Mouse (Mus musculus) heart, embryonic 12.5 days (tissue): ENCODE data around the gene Dusp2. TPM values are rescaled to one million over a fixed set of nuclear protein-coding genes. Genes with fewer than 3 reads are reported as not detected.

Source experiments
- ATAC-seq: fragments of 200-750 bp; cut with Nextera tagmentation; 2 replicates; pipeline ENCODE4 v1.8.0; 2017; ENCODE audit warnings: moderate TSS enrichment, moderate library complexity; ENCODE audit not compliant: insufficient number of reproducible peaks, low FRiP score
- H3K27ac ChIP-seq: fragments of 300-500 bp; sonication (generic); 2 replicates; pipeline ENCODE4 v1.5.1; 2016; ENCODE audit warnings: mild to moderate bottlenecking, moderate library complexity; ENCODE audit not compliant: poor library complexity, severe bottlenecking
- H3K27me3 ChIP-seq: fragments of 300-500 bp; sonication (generic); replicated peaks from 2 replicates; pipeline ENCODE4 v1.6.1; 2016; ENCODE audit warnings: mild to moderate bottlenecking, moderate library complexity
- H3K36me3 ChIP-seq: fragments of 300-500 bp; sonication (generic); 2 replicates; pipeline ENCODE4 v1.6.1; 2016; ENCODE audit warnings: mild to moderate bottlenecking, moderate library complexity
- H3K4me1 ChIP-seq: fragments of 300-500 bp; sonication (generic); replicated peaks from 2 replicates; pipeline ENCODE4 v1.6.1; 2016; ENCODE audit warnings: mild to moderate bottlenecking
- H3K4me2 ChIP-seq: fragments of 300-500 bp; sonication (generic); 2 replicates; pipeline ENCODE4 v1.6.1; 2016; ENCODE audit warnings: mild to moderate bottlenecking, moderate library complexity
- H3K4me3 ChIP-seq: fragments of 300-500 bp; sonication (generic); 2 replicates; pipeline ENCODE4 v1.5.1; 2016; ENCODE audit warnings: mild to moderate bottlenecking
- H3K9ac ChIP-seq: fragments of 300-500 bp; sonication (generic); 2 replicates; pipeline ENCODE4 v1.6.1; 2016; ENCODE audit warnings: mild to moderate bottlenecking, moderate library complexity
- H3K9me3 ChIP-seq: fragments of 300-500 bp; sonication (generic); replicated peaks from 2 replicates; pipeline ENCODE4 v1.6.1; 2016; ENCODE audit warnings: mild to moderate bottlenecking, moderate library complexity
- WGBS: fragments of 180-500 bp; shearing (Covaris S2); methylation state at CpG from one replicate; pipeline ENCODE4 v1.1.7; 2016; 5-methylcytosine and 5-hydroxymethylcytosine counted together
- polyA plus RNA-seq: library from polyadenylated mRNA; unstranded; fragments of >200 nt; fragmentation: Nextera tagmentation; extraction: Ambion mirVana; gene quantifications from 2 replicates; pipeline ENCODE4 v1.2.1, GENCODE M21; 2016

The Dusp2 gene
- polyA plus RNA-seq, 1 experiment from 2014 or later, result 26.3 TPM

GRCm38 (mm10) chr2:127323667-127324066 lies 12.3 kb upstream of the Dusp2 start:
- ATAC-seq, result no peak
- WGBS, result 79% methylated on average over 1 of the region's 1 CpGs
- Histone ChIP-seq H3K4me2 (no peak overlapping the region), H3K4me1 (peaks cover 11% of the 10 kb centered on the region; the same call in 1 of the 2 replicates), H3K27ac (no peak overlapping the region), H3K27me3 (no peaks in the 10 kb centered on the region), H3K36me3 (no peaks in the 10 kb centered on the region), H3K9ac (no peak overlapping the region), H3K4me3 (no peak overlapping the region), H3K9me3 (no peaks in the 10 kb centered on the region)

GRCm38 (mm10) chr2:127324456-127324855 lies 11.5 kb upstream of the Dusp2 start:
- WGBS, result 48% methylated on average over 7 of the region's 7 CpGs
- H3K36me3 ChIP-seq, result no peaks in the 10 kb centered on the region
- no peak overlapping the region for H3K27ac ChIP-seq
- no peaks in the 10 kb centered on the region for H3K9me3 ChIP-seq
- ATAC-seq, result no peak
- H3K4me3 ChIP-seq, result no peak overlapping the region
- H3K27me3 ChIP-seq, result no peaks in the 10 kb centered on the region
- peaks cover 16% of the 10 kb centered on the region; the same call in 1 of the 2 replicates for H3K4me1 ChIP-seq
- no peak overlapping the region for H3K4me2 ChIP-seq
- no peak overlapping the region for H3K9ac ChIP-seq

DNA sequence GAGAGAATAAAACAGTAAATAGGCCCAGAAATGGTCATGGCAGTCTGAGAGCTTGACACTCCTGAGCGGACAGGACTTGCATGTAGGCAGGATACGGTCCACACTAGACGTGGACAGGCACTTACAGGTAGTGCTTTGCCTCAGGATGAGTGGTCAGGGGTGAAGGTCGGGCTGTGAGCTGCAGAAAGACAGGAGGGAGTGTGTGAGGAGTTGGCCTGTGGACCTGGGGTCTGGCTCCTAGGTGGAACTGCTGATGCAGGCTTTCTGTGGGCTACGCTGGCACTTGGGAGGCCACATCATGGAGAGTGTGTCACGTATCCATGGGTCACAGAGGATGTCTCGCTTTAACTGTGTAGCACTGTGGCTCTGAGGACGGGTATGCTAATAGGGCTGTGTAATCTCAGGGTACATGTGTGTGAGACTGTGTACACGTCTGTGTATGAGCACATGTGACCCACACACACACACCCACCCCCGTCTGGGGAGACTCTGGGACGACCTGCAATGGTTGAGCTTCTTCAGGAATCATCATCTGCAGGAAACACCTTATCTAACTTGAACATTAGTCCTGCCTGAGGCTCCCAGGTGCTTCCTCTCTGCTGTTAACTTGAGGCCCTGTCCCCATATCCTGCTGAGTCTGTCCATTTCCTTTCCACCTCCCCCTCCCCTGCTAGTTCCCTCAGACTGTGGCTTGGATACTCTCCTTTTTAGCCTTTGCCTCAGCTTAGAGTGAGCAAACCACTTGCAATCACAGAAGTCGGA lies 7.7 kb upstream of the Dusp2 start:
- WGBS, result 59% methylated on average over 12 of the region's 12 CpGs
- Histone ChIP-seq H3K9ac (no peak overlapping the region), H3K9me3 (no peaks in the 10 kb centered on the region), H3K36me3 (no peaks in the 10 kb centered on the region), H3K4me2 (no peak overlapping the region), H3K4me1 (peaks cover 22% of the 10 kb centered on the region), H3K4me3 (no peak overlapping the region), H3K27ac (peak overlapping the region; percentile 78), H3K27me3 (no peaks in the 10 kb centered on the region)
- peak; percentile 71 for ATAC-seq

GRCm38 (mm10) chr2:127332807-127333570 lies 3.0 kb upstream of the Dusp2 start:
- H3K9me3 ChIP-seq, result no peaks in the 10 kb centered on the region
- H3K27ac ChIP-seq, result no peak overlapping the region
- WGBS, result 61% methylated on average over 14 of the region's 14 CpGs
- no peak overlapping the region for H3K9ac ChIP-seq
- no peak overlapping the region for H3K4me3 ChIP-seq
- peaks cover 48% of the 10 kb centered on the region for H3K4me1 ChIP-seq
- ATAC-seq, result no peak
- H3K27me3 ChIP-seq, result peaks cover 9% of the 10 kb centered on the region
- H3K36me3 ChIP-seq, result no peaks in the 10 kb centered on the region
- no peak overlapping the region for H3K4me2 ChIP-seq

DNA sequence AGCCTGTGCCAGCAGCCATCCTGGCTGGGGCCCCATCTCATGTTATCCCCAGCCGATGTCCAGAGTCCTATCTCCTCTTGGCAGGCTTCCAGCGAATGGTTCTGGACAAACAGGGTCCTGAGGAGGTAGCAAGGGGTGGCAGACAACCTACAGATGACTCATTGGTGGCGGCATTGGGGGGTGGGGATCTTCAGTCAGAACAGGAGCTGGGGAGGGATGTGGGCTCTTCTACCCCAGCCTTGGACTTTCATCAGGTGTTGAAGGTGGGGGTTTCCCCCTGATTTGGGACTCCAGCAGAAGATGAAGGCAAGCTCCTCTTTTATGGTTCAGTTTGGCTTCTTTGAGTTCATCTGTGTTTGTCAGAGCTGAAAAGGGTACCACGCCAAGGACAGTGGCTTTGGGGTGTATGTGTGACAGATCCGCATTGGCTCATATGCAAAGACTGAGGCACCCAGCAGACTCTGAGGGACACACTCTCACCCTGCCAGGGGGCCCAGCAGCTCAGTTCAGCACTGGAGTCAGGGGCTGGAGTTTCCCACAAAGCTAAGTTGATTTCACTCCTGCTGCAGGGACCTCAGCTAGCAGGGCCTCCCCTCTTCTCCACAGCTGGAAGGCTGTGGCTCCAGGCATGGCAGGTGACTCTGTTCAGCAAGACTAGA lies 1.9 kb upstream of the Dusp2 start:
- H3K4me3 ChIP-seq, result no peak overlapping the region
- H3K4me2 ChIP-seq, result no peak overlapping the region
- 43% methylated on average over 5 of the region's 5 CpGs for WGBS
- H3K9me3 ChIP-seq, result no peaks in the 10 kb centered on the region
- no peak overlapping the region for H3K9ac ChIP-seq
- peaks cover 16% of the 10 kb centered on the region for H3K27me3 ChIP-seq
- H3K27ac ChIP-seq, result no peak overlapping the region
- no peak for ATAC-seq
- H3K36me3 ChIP-seq, result no peaks in the 10 kb centered on the region
- peaks cover 46% of the 10 kb centered on the region for H3K4me1 ChIP-seq

- peaks cover 41% of the 10 kb centered on the region for H3K4me1 ChIP-seq
- no peaks in the 10 kb centered on the region for H3K9me3 ChIP-seq
- peak overlapping the region; percentile 76 for H3K4me2 ChIP-seq
- H3K9ac ChIP-seq, result no peak overlapping the region
- ATAC-seq, result no peak
- peaks cover 16% of the 10 kb centered on the region for H3K27me3 ChIP-seq
- H3K36me3 ChIP-seq, result no peaks in the 10 kb centered on the region
- WGBS, result 51% methylated on average over 11 of the region's 11 CpGs
- H3K27ac ChIP-seq, result peak overlapping the region; percentile 46
- H3K4me3 ChIP-seq, result peak overlapping the region; percentile 60; the same call in 1 of the 2 replicates
Measured at GRCm38 (mm10) chr2:127335078-127335541, 849 bp upstream of the Dusp2 start.

- H3K36me3 ChIP-seq, result no peaks in the 10 kb centered on the region
- H3K9ac ChIP-seq, result peak overlapping the region; percentile 77
- no peak for ATAC-seq
- peaks cover 16% of the 10 kb centered on the region for H3K27me3 ChIP-seq
- peaks cover 41% of the 10 kb centered on the region for H3K4me1 ChIP-seq
- H3K9me3 ChIP-seq, result no peaks in the 10 kb centered on the region
- peak overlapping the region; percentile 76 for H3K4me2 ChIP-seq
- peak overlapping the region; percentile 60 for H3K4me3 ChIP-seq
- 3% methylated on average over 33 of the region's 33 CpGs for WGBS
- peak overlapping the region; percentile 46 for H3K27ac ChIP-seq
Measured at GRCm38 (mm10) chr2:127336497-127336832, 506 bp downstream of the Dusp2 start.

GRCm38 (mm10) chr2:127336885-127337284 lies 926 bp downstream of the Dusp2 start:
- H3K27ac ChIP-seq, result peak overlapping the region; percentile 46
- H3K4me1 ChIP-seq, result peaks cover 41% of the 10 kb centered on the region
- H3K27me3 ChIP-seq, result peaks cover 16% of the 10 kb centered on the region
- no peaks in the 10 kb centered on the region for H3K36me3 ChIP-seq
- ATAC-seq, result no peak
- H3K4me2 ChIP-seq, result peak overlapping the region; percentile 76
- no peaks in the 10 kb centered on the region for H3K9me3 ChIP-seq
- 25% methylated on average over 5 of the region's 5 CpGs for WGBS
- H3K9ac ChIP-seq, result peak overlapping the region; percentile 77
- peak overlapping the region; percentile 60 for H3K4me3 ChIP-seq

GRCm38 (mm10) chr2:127337531-127337930 lies 1.6 kb downstream of the Dusp2 start:
- Histone ChIP-seq H3K27me3 (peaks cover 16% of the 10 kb centered on the region), H3K4me1 (peaks cover 41% of the 10 kb centered on the region), H3K4me2 (peak overlapping the region; percentile 76), H3K9ac (peak overlapping the region; percentile 77), H3K9me3 (no peaks in the 10 kb centered on the region), H3K4me3 (peak overlapping the region; percentile 60), H3K27ac (peak overlapping the region; percentile 46), H3K36me3 (no peaks in the 10 kb centered on the region)
- no peak for ATAC-seq
- WGBS, result 51% methylated on average over 11 of the region's 11 CpGs

- WGBS, result 62% methylated on average over 7 of the region's 7 CpGs
- Histone ChIP-seq H3K4me1 (peaks cover 36% of the 10 kb centered on the region), H3K4me3 (peak overlapping the region; percentile 60), H3K9ac (peak overlapping the region; percentile 77; the same call in 1 of the 2 replicates), H3K27ac (no peak overlapping the region), H3K27me3 (peaks cover 16% of the 10 kb centered on the region), H3K9me3 (no peaks in the 10 kb centered on the region), H3K36me3 (no peaks in the 10 kb centered on the region), H3K4me2 (peak overlapping the region; percentile 76)
- no peak for ATAC-seq
Measured at GRCm38 (mm10) chr2:127338012-127338411, 2.1 kb downstream of the Dusp2 start.

GRCm38 (mm10) chr2:127338416-127338815 lies 2.5 kb downstream of the Dusp2 start, which contains the start of gene Astl:
Gene Astl, plus strand, starts transcription at chr2:127338639.
- H3K27me3 ChIP-seq, result peaks cover 16% of the 10 kb centered on the region
- no peaks in the 10 kb centered on the region for H3K36me3 ChIP-seq
- ATAC-seq, result no peak
- H3K4me2 ChIP-seq, result peak within 1 kb of the TSS; percentile 76
- H3K9ac ChIP-seq, result peak within 1 kb of the TSS; percentile 77
- no peaks in the 10 kb centered on the region for H3K9me3 ChIP-seq
- 88% methylated on average over 4 of the region's 4 CpGs for WGBS
- peaks cover 32% of the 10 kb centered on the region for H3K4me1 ChIP-seq
- peak within 1 kb of the TSS; percentile 60 for H3K4me3 ChIP-seq
- H3K27ac ChIP-seq, result peak within 1 kb of the TSS; percentile 46
